Mouse (Mus musculus) R1 (cell line): Measurements from ENCODE around the gene Gm10670.
"Not testable (repeated sequence)": the region's sequence is repeated elsewhere in the genome, so short reads cannot be mapped to it uniquely, and the experiment has no call there.

Experiments
- DNase-seq: peaks from one replicate; pipeline ENCODE4 v3.0.0-alpha.2; 2018; ENCODE audit warnings: low read depth, low spot score

Gene Gm10670

DNA sequence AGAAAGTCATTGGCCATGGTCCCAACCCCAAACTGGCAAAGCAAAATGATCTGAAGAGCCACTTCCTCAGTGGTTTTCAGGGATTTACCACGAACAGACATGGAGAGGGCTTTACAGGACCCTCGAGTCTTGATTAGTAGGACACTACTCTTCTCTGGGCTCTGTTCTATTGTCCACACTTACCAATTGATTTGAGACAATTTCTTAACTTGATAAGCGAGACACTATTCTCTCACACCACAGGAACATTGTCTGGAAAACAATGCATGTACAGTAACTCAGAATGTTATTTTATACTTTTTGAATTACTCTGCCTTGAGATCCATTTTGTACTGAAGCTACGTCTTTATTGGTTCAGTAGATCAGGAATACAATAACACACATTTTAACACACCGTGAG lies at the start of gene Gm10670:
Gene Gm10670, minus strand, starts transcription at position 101 of the 400 bp plus-strand sequence.
- not testable (repeated sequence) for DNase-seq

DNA sequence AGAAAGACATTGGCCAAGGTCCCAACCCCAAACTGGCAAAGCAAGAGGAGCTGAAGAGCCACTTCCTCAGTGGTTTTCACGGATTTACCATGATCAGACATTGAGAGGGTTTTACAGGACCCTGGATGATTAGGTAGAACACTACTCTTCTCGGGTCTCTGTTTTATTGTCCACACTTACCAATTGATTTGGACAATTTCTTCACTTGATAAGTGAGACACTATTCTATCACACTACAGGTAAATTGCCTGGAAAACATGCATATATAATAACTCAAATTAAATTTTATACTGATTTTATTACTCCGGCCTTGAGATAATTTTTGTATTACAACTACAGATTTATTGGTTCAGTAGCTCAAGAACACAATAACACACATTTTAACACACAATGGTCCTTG lies 35.7 kb upstream of the Gm10670 start, which contains the start of gene Vmn1r103:
Gene Vmn1r103, minus strand, starts transcription at position 101 of the 400 bp plus-strand sequence.
- DNase-seq: not testable (repeated sequence)

GRCm38 (mm10) chr7:20442493-20442892 lies 32.2 kb downstream of the Gm10670 start, which contains the start of gene Vmn1r101:
TSS of gene Vmn1r101 (minus strand) at chr7:20442593.
- DNase-seq: not testable (repeated sequence)
